Mouse (Mus musculus) intestine, embryonic 15.5 days (tissue): Measurements from ENCODE around the gene Nuf2. TPM values are rescaled to one million over a fixed set of nuclear protein-coding genes. Genes with fewer than 3 reads are reported as not detected.
"Not testable (repeated sequence)": the region's sequence is repeated elsewhere in the genome, so short reads cannot be mapped to it uniquely, and the experiment has no call there.

Experiments used
- ATAC-seq: fragments of 200-750 bp; cut with Nextera tagmentation; 2 replicates; pipeline ENCODE4 v1.8.0; 2017; ENCODE audit warnings: moderate TSS enrichment, moderate library complexity
- H3K27ac ChIP-seq: fragments of 300-500 bp; sonication (generic); 2 replicates; pipeline ENCODE4 v1.5.1; 2015; ENCODE audit warnings: mild to moderate bottlenecking, inconsistent platforms
- H3K27me3 ChIP-seq: fragments of 300-500 bp; sonication (generic); replicated peaks from 2 replicates; pipeline ENCODE4 v1.6.1; 2015; ENCODE audit warnings: inconsistent platforms
- H3K36me3 ChIP-seq: fragments of 300-500 bp; sonication (generic); 2 replicates; pipeline ENCODE4 v1.6.1; 2015; ENCODE audit warnings: inconsistent platforms
- H3K4me1 ChIP-seq: fragments of 300-500 bp; sonication (generic); replicated peaks from 2 replicates; pipeline ENCODE4 v1.6.1; 2015; ENCODE audit warnings: inconsistent platforms
- H3K4me2 ChIP-seq: fragments of 300-500 bp; sonication (generic); replicated peaks from 2 replicates; pipeline ENCODE4 v1.6.1; 2015; ENCODE audit warnings: mild to moderate bottlenecking, inconsistent platforms
- H3K4me3 ChIP-seq: fragments of 300-500 bp; sonication (generic); replicated peaks from 2 replicates; pipeline ENCODE4 v1.5.1; 2015; ENCODE audit warnings: inconsistent platforms
- H3K9ac ChIP-seq: fragments of 300-500 bp; sonication (generic); 2 replicates; pipeline ENCODE4 v1.6.1; 2015; ENCODE audit warnings: inconsistent platforms
- H3K9me3 ChIP-seq: fragments of 300-500 bp; sonication (generic); 2 replicates; pipeline ENCODE4 v1.6.1; 2016; ENCODE audit warnings: inconsistent platforms
- WGBS: fragments of 180-500 bp; shearing (Covaris S2); methylation state at CpG from one replicate; pipeline ENCODE4 v1.1.7; 2015; 5-methylcytosine and 5-hydroxymethylcytosine counted together
- polyA plus RNA-seq: library from polyadenylated mRNA; unstranded; fragments of >200 nt; fragmentation: Nextera tagmentation; extraction: Ambion mirVana; gene quantifications from 2 replicates; pipeline ENCODE4 v1.2.1, GENCODE M21; 2015

The Nuf2 gene
- polyA plus RNA-seq, 1 experiment from 2014 or later, result 46.0 TPM

- not testable (repeated sequence) for H3K9me3 ChIP-seq, H3K4me3 ChIP-seq, ATAC-seq, H3K4me2 ChIP-seq, H3K27ac ChIP-seq, H3K4me1 ChIP-seq, H3K27me3 ChIP-seq, H3K9ac ChIP-seq
- 96% methylated on average over 7 of the region's 7 CpGs for WGBS
- peaks cover 19% of the 10 kb centered on the region for H3K36me3 ChIP-seq
Observed at GRCm38 (mm10) chr1:169517899-169518517, 13.3 kb downstream of the Nuf2 start.

- Histone ChIP-seq H3K4me3 (no peak overlapping the region), H3K4me2 (no peak overlapping the region), H3K36me3 (peaks cover 17% of the 10 kb centered on the region), H3K9ac (no peak overlapping the region), H3K27ac (no peak overlapping the region), H3K27me3 (no peaks in the 10 kb centered on the region), H3K9me3 (no peaks in the 10 kb centered on the region), H3K4me1 (no peaks in the 10 kb centered on the region)
- ATAC-seq, result no peak
- WGBS, result 96% methylated on average over 8 of the region's 8 CpGs
Observed at GRCm38 (mm10) chr1:169517376-169517892, 13.8 kb downstream of the Nuf2 start.

- Histone ChIP-seq H3K4me1 (no peaks in the 10 kb centered on the region), H3K4me3 (no peak overlapping the region), H3K27ac (no peak overlapping the region), H3K36me3 (peaks cover 15% of the 10 kb centered on the region), H3K9ac (no peak overlapping the region), H3K9me3 (no peaks in the 10 kb centered on the region), H3K4me2 (no peak overlapping the region), H3K27me3 (no peaks in the 10 kb centered on the region)
- no peak for ATAC-seq
- 80% methylated on average over 6 of the region's 6 CpGs for WGBS
Observed at GRCm38 (mm10) chr1:169506354-169506753, 24.9 kb downstream of the Nuf2 start.

GRCm38 (mm10) chr1:169502876-169503275 lies 28.4 kb downstream of the Nuf2 start:
- H3K4me2 ChIP-seq, result no peak overlapping the region
- H3K4me1 ChIP-seq, result no peaks in the 10 kb centered on the region
- no peak overlapping the region for H3K27ac ChIP-seq
- no peaks in the 10 kb centered on the region for H3K9me3 ChIP-seq
- peaks cover 18% of the 10 kb centered on the region for H3K36me3 ChIP-seq
- ATAC-seq, result no peak
- H3K9ac ChIP-seq, result no peak overlapping the region
- no peak overlapping the region for H3K4me3 ChIP-seq
- 85% methylated on average over 3 of the region's 3 CpGs for WGBS
- no peaks in the 10 kb centered on the region for H3K27me3 ChIP-seq

GRCm38 (mm10) chr1:169495621-169496020 lies 35.6 kb downstream of the Nuf2 start:
- H3K4me2 ChIP-seq, result no peak overlapping the region
- no peaks in the 10 kb centered on the region for H3K4me1 ChIP-seq
- H3K36me3 ChIP-seq, result 0 out of 2 replicates have a peak, but pooled peaks cover 2% of the 10 kb centered on the region
- H3K9ac ChIP-seq, result no peak overlapping the region
- H3K27ac ChIP-seq, result no peak overlapping the region
- H3K27me3 ChIP-seq, result no peaks in the 10 kb centered on the region
- no peak overlapping the region for H3K4me3 ChIP-seq
- 66% methylated on average over 8 of the region's 8 CpGs for WGBS
- ATAC-seq, result no peak
- H3K9me3 ChIP-seq, result no peaks in the 10 kb centered on the region

GRCm38 (mm10) chr1:169491561-169491960 lies 39.7 kb downstream of the Nuf2 start:
- H3K9ac ChIP-seq, result no peak overlapping the region
- WGBS, result 82% methylated on average over 1 of the region's 1 CpGs
- no peak overlapping the region for H3K4me2 ChIP-seq
- H3K9me3 ChIP-seq, result no peaks in the 10 kb centered on the region
- no peaks in the 10 kb centered on the region for H3K36me3 ChIP-seq
- no peaks in the 10 kb centered on the region for H3K27me3 ChIP-seq
- no peak for ATAC-seq
- no peaks in the 10 kb centered on the region for H3K4me1 ChIP-seq
- H3K27ac ChIP-seq, result no peak overlapping the region
- no peak overlapping the region for H3K4me3 ChIP-seq

GRCm38 (mm10) chr1:169485408-169485885 lies 45.8 kb downstream of the Nuf2 start:
- WGBS, result 63% methylated on average over 6 of the region's 6 CpGs
- ATAC-seq, result no peak
- Histone ChIP-seq H3K36me3 (no peaks in the 10 kb centered on the region), H3K27ac (no peak overlapping the region), H3K4me1 (no peaks in the 10 kb centered on the region), H3K4me3 (no peak overlapping the region), H3K4me2 (no peak overlapping the region), H3K27me3 (no peaks in the 10 kb centered on the region), H3K9me3 (no peaks in the 10 kb centered on the region), H3K9ac (no peak overlapping the region)

- WGBS, result 61% methylated on average over 4 of the region's 4 CpGs
- no peak for ATAC-seq
- Histone ChIP-seq H3K36me3 (no peaks in the 10 kb centered on the region), H3K9me3 (no peaks in the 10 kb centered on the region), H3K27me3 (no peaks in the 10 kb centered on the region), H3K4me2 (no peak overlapping the region), H3K4me3 (no peak overlapping the region), H3K27ac (no peak overlapping the region), H3K4me1 (no peaks in the 10 kb centered on the region), H3K9ac (no peak overlapping the region)
Observed at GRCm38 (mm10) chr1:169484565-169484964, 46.7 kb downstream of the Nuf2 start.

- Histone ChIP-seq H3K4me3 (no peak overlapping the region), H3K4me1 (no peaks in the 10 kb centered on the region), H3K9ac (no peak overlapping the region), H3K27me3 (no peaks in the 10 kb centered on the region), H3K9me3 (no peaks in the 10 kb centered on the region), H3K27ac (no peak overlapping the region), H3K36me3 (no peaks in the 10 kb centered on the region), H3K4me2 (no peak overlapping the region)
- WGBS, result 78% methylated on average over 6 of the region's 6 CpGs
- ATAC-seq, result peak; percentile 83
Observed at GRCm38 (mm10) chr1:169482596-169483335, 48.5 kb downstream of the Nuf2 start.

- H3K27me3 ChIP-seq, result no peaks in the 10 kb centered on the region
- no peak overlapping the region for H3K27ac ChIP-seq
- no peaks in the 10 kb centered on the region for H3K36me3 ChIP-seq
- ATAC-seq, result no peak
- no peak overlapping the region for H3K4me3 ChIP-seq
- 84% methylated on average over 3 of the region's 3 CpGs for WGBS
- H3K9ac ChIP-seq, result no peak overlapping the region
- H3K4me2 ChIP-seq, result no peak overlapping the region
- no peaks in the 10 kb centered on the region for H3K4me1 ChIP-seq
- no peaks in the 10 kb centered on the region for H3K9me3 ChIP-seq
Observed at GRCm38 (mm10) chr1:169471185-169471584, 60.1 kb downstream of the Nuf2 start.

GRCm38 (mm10) chr1:169467791-169468190 lies 63.5 kb downstream of the Nuf2 start:
- no peak for ATAC-seq
- Histone ChIP-seq H3K4me3 (no peak overlapping the region), H3K4me1 (no peaks in the 10 kb centered on the region), H3K27me3 (no peaks in the 10 kb centered on the region), H3K9me3 (no peaks in the 10 kb centered on the region), H3K9ac (no peak overlapping the region), H3K27ac (no peak overlapping the region; the same call in 1 of the 2 replicates), H3K4me2 (no peak overlapping the region), H3K36me3 (no peaks in the 10 kb centered on the region)
- 66% methylated on average over 5 of the region's 5 CpGs for WGBS

GRCm38 (mm10) chr1:169462386-169463115 lies 68.7 kb downstream of the Nuf2 start:
- H3K27ac ChIP-seq, result no peak overlapping the region
- 86% methylated on average over 15 of the region's 15 CpGs for WGBS
- ATAC-seq, result no peak
- H3K27me3 ChIP-seq, result no peaks in the 10 kb centered on the region
- H3K4me1 ChIP-seq, result no peaks in the 10 kb centered on the region
- no peak overlapping the region for H3K4me3 ChIP-seq
- no peak overlapping the region for H3K9ac ChIP-seq
- H3K4me2 ChIP-seq, result no peak overlapping the region
- no peaks in the 10 kb centered on the region for H3K36me3 ChIP-seq
- no peaks in the 10 kb centered on the region for H3K9me3 ChIP-seq
